Mouse (Mus musculus): ENCODE data around the gene Armh3. TPM values are rescaled to one million over a fixed set of nuclear protein-coding genes. Genes with fewer than 3 reads are reported as not detected.

Gene Armh3
- polyA plus RNA-seq, 1 experiment from 2014 or later: 19.3 TPM

DNA sequence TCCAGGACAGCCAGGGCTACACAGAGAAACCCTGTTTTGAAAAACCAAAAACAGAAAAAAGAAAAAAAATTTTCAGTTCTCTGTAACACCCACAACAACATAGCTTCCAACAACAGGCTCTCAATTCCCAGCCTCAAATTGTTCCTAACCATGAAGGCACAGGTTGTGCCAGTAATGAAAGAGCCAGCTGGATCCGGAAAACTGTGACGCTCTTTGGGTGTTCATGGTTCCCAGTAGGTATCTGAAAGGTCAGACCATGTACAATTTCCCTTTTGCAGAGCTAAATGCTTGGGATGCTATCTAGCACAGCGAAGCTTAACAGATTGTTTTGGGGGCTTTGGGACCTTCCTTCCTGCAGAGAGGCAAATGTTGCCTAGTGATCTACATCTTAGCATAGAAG lies 82.3 kb downstream of the Armh3 start:
- Histone ChIP-seq H3K9ac (no peak overlapping the region), H3K9me3 (no peaks in the 10 kb centered on the region), H3K27me3 (no peaks in the 10 kb centered on the region), H3K4me2 (no peak overlapping the region), H3K27ac (no peak overlapping the region), H3K4me1 (peaks cover 7% of the 10 kb centered on the region; the same call in 1 of the 2 replicates), H3K36me3 (replicated peaks) (no peaks in the 10 kb centered on the region), H3K4me3 (replicated peaks) (no peak overlapping the region)
- no peak for ATAC-seq (ENCODE audit: low FRiP score)
- WGBS: 77% methylated on average over 3 of the region's 3 CpGs

GRCm38 (mm10) chr19:45913036-45913435 lies 85.3 kb downstream of the Armh3 start:
- no peak overlapping the region for H3K27ac ChIP-seq
- no peak overlapping the region for H3K9ac ChIP-seq
- 0 out of 2 replicates have a peak, but pooled peaks cover 3% of the 10 kb centered on the region for H3K4me1 ChIP-seq
- H3K36me3 ChIP-seq (replicated peaks): no peaks in the 10 kb centered on the region
- no peaks in the 10 kb centered on the region for H3K27me3 ChIP-seq
- no peak overlapping the region for H3K4me2 ChIP-seq
- WGBS: 44% methylated on average over 5 of the region's 5 CpGs
- H3K9me3 ChIP-seq: no peaks in the 10 kb centered on the region
- no peak for ATAC-seq (ENCODE audit: low FRiP score)
- no peak overlapping the region for H3K4me3 ChIP-seq (replicated peaks)

DNA sequence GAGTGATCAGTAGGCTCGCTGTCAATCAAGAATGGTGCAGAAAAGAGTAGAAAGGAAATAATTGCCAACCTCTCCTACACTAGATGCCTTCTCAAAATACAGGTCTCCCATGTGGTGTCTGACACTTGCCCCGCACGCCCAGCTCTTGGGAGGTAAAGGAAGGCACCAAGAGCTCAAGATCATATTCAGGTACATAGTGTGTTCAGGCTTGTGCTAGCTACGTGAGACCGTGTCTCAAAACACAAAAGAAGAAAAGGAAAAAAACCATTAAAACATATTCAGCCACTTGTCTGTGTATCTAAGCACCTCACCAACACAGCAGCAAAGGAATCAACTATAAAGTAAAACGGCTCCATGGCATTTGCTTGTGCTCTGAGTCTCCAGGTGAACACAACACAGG lies 85.9 kb downstream of the Armh3 start:
- H3K9ac ChIP-seq: no peak overlapping the region
- no peaks in the 10 kb centered on the region for H3K36me3 ChIP-seq (replicated peaks)
- H3K9me3 ChIP-seq: no peaks in the 10 kb centered on the region
- H3K27me3 ChIP-seq: no peaks in the 10 kb centered on the region
- no peak for ATAC-seq (ENCODE audit: low FRiP score)
- H3K4me1 ChIP-seq: no peaks in the 10 kb centered on the region
- H3K4me3 ChIP-seq (replicated peaks): no peak overlapping the region
- H3K27ac ChIP-seq: no peak overlapping the region
- H3K4me2 ChIP-seq: no peak overlapping the region
- 96% methylated on average over 6 of the region's 6 CpGs for WGBS

GRCm38 (mm10) chr19:45911236-45912025 lies 86.9 kb downstream of the Armh3 start:
- Histone ChIP-seq H3K27me3 (no peaks in the 10 kb centered on the region), H3K9me3 (no peaks in the 10 kb centered on the region), H3K4me2 (no peak overlapping the region), H3K27ac (no peak overlapping the region), H3K9ac (no peak overlapping the region), H3K4me3 (replicated peaks) (no peak overlapping the region), H3K36me3 (replicated peaks) (no peaks in the 10 kb centered on the region), H3K4me1 (no peaks in the 10 kb centered on the region)
- no peak for ATAC-seq (ENCODE audit: low FRiP score)
- WGBS: 78% methylated on average over 10 of the region's 10 CpGs

DNA sequence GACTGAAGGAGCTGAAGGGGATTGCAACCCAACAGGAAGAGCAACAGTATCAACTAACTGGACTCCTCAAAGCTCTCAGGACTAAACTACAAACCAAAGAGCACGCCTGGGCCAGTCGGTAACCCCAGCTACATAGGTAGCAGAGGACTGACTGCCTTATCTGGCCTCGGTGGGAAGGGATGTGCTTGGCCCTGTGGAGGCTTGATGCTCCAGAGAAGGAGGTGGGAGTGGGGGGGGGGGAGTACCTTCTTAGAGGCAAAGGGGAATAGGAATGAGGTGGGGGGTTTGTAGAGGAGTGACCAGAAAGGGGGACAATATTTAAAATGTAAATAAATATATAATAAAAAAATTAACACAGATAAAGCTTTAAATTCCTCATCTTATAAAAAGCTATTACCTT lies 90.0 kb downstream of the Armh3 start:
- H3K4me3 ChIP-seq (replicated peaks): no peak overlapping the region
- no peak overlapping the region for H3K9ac ChIP-seq
- H3K4me1 ChIP-seq: no peaks in the 10 kb centered on the region
- H3K27ac ChIP-seq: no peak overlapping the region
- no peak overlapping the region for H3K4me2 ChIP-seq
- H3K27me3 ChIP-seq: no peaks in the 10 kb centered on the region
- 79% methylated on average over 3 of the region's 3 CpGs for WGBS
- no peaks in the 10 kb centered on the region for H3K36me3 ChIP-seq (replicated peaks)
- H3K9me3 ChIP-seq: no peaks in the 10 kb centered on the region
- no peak for ATAC-seq (ENCODE audit: low FRiP score)

- no peak overlapping the region for H3K4me2 ChIP-seq
- WGBS: 95% methylated on average over 6 of the region's 6 CpGs
- H3K9me3 ChIP-seq: no peaks in the 10 kb centered on the region
- H3K36me3 ChIP-seq (replicated peaks): no peaks in the 10 kb centered on the region
- no peak overlapping the region for H3K4me3 ChIP-seq (replicated peaks)
- H3K27me3 ChIP-seq: no peaks in the 10 kb centered on the region
- H3K27ac ChIP-seq: no peak overlapping the region
- no peaks in the 10 kb centered on the region for H3K4me1 ChIP-seq
- no peak overlapping the region for H3K9ac ChIP-seq
- no peak for ATAC-seq (ENCODE audit: low FRiP score)
These were observed 90.9 kb downstream of the Armh3 start for GRCm38 (mm10) chr19:45907416-45907815.

DNA sequence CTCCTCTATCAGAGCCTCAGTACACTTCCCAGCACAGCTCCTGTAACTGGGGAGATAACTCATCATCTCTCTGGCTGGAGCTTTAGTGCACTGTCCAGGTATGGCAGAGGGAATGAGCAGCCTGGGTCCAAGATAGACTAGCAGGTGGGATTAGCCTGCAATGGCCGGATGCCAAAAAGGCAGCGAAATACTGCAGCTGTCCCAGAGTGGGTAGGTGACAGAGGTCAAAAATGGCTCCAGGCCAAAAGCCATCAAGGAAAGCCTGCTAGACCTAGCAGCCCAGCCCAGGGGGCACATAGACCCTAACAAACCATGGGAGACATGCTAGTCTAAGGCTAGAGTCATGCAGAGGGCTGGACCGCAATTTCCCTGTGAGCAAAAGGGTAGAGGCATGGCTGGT lies 94.4 kb downstream of the Armh3 start:
- no peaks in the 10 kb centered on the region for H3K4me1 ChIP-seq
- no peak overlapping the region for H3K4me3 ChIP-seq (replicated peaks)
- H3K4me2 ChIP-seq: no peak overlapping the region
- no peak overlapping the region for H3K27ac ChIP-seq
- WGBS: 96% methylated on average over 3 of the region's 3 CpGs
- no peaks in the 10 kb centered on the region for H3K36me3 ChIP-seq (replicated peaks)
- H3K9me3 ChIP-seq: no peaks in the 10 kb centered on the region
- no peaks in the 10 kb centered on the region for H3K27me3 ChIP-seq
- no peak for ATAC-seq (ENCODE audit: low FRiP score)
- no peak overlapping the region for H3K9ac ChIP-seq

DNA sequence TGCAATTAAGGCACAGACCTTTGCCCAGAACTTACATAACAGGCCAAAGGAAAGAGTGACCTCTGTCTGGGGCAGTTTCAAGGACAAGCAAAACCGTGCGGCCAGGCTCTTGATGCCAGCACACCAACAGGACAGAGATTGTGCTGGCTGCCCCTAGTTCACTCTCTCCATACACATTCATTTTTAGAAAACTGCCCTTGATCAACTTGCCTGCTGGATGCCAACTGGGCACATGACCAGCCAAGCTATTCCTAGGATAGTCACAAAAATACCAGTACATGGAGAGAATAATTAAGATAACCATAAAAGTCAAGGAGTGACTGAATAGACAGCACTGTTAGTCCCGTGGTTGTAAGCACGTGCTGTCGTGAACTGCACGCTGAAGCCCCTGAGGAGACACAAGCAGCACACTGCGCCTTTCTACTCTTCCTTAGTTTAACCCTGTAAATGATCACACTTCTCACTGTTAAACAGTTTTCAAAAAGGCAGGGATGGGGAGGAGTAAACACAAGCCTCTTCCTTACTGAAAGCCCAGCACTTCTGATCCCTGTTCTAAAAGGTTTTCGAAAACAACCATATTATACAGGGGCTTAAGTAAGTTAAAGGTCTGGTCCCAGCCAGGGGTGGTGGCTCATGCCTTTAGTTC lies 95.8 kb downstream of the Armh3 start:
- Histone ChIP-seq H3K27me3 (no peaks in the 10 kb centered on the region), H3K4me1 (no peaks in the 10 kb centered on the region), H3K27ac (no peak overlapping the region), H3K36me3 (replicated peaks) (no peaks in the 10 kb centered on the region), H3K4me3 (replicated peaks) (no peak overlapping the region), H3K9me3 (no peaks in the 10 kb centered on the region), H3K9ac (no peak overlapping the region), H3K4me2 (no peak overlapping the region)
- ATAC-seq (ENCODE audit: low FRiP score): no peak
- WGBS: 84% methylated on average over 8 of the region's 8 CpGs

DNA sequence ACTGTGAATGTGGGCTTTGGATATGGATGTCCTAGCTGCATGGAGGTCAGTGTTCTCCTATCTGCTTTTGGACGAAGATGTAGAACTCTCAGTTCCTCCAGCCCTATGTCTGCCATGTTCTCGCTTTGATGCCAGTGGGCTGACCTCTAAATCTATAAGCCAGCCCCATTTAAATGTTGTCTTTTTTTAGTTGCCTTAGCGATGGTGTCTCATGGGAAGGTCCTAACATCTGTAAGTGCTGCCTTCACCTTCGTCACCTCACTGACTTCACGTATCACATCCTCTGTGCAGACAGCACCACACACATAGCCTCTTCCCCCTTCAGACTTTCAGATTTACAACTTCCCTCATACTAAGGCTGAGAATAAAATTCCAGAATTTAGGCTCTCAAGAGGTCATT lies 97.5 kb downstream of the Armh3 start:
- Histone ChIP-seq H3K9ac (no peak overlapping the region), H3K27ac (no peak overlapping the region), H3K4me3 (replicated peaks) (no peak overlapping the region), H3K4me2 (no peak overlapping the region), H3K36me3 (replicated peaks) (no peaks in the 10 kb centered on the region), H3K27me3 (no peaks in the 10 kb centered on the region), H3K9me3 (no peaks in the 10 kb centered on the region), H3K4me1 (no peaks in the 10 kb centered on the region)
- WGBS: 87% methylated on average over 5 of the region's 5 CpGs
- ATAC-seq (ENCODE audit: low FRiP score): no peak

DNA sequence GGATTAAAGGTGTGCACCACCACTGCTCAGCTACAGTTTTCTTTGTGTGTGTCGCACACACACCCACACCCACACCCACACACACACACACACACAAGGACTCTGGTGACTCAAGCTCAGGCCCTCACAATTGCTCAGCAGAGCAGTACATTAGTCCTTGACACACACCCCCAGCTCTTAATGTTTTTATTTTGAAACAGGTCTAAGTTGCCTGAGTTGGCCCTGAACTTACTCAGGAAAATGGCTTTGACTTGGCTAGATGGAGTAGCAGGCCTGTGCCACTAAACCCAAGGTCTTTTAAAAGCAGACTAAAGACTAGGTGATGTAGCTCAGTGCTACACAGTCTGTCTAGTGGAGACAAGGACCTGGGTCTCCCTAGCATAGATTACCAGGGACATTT lies 102.6 kb downstream of the Armh3 start:
- Histone ChIP-seq H3K27ac (no peak overlapping the region), H3K9me3 (no peaks in the 10 kb centered on the region), H3K27me3 (no peaks in the 10 kb centered on the region), H3K4me3 (replicated peaks) (no peak overlapping the region), H3K4me1 (no peaks in the 10 kb centered on the region), H3K9ac (no peak overlapping the region), H3K36me3 (replicated peaks) (peaks cover 2% of the 10 kb centered on the region; the same call in 1 of the 2 replicates), H3K4me2 (no peak overlapping the region)
- 97% methylated on average over 1 of the region's 1 CpGs for WGBS
- no peak for ATAC-seq (ENCODE audit: low FRiP score)

DNA sequence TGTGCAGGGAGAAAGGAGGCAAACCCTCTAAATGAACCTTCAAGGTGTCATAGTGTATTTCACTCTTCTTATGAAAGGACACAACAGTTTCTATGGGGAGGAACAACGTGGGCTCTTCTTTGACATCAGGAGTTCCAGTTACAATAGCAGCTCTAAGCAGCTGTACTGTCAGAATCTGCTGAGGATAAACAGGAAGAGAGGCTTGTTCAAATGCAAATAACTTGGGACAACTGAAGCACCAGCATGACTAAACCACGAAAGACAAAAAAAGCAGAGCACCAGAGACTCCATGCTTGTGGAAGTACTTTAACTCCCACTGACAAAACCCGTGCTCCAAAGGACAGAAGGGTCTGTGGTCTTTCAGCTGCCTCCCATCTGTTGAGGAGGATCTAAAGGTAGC lies 116.2 kb downstream of the Armh3 start:
- Histone ChIP-seq H3K4me2 (no peak overlapping the region), H3K27ac (no peak overlapping the region), H3K36me3 (replicated peaks) (peaks cover 16% of the 10 kb centered on the region; the same call in 1 of the 2 replicates), H3K9me3 (no peaks in the 10 kb centered on the region), H3K9ac (no peak overlapping the region), H3K4me1 (peaks cover 3% of the 10 kb centered on the region; the same call in 1 of the 2 replicates), H3K4me3 (replicated peaks) (no peak overlapping the region), H3K27me3 (no peaks in the 10 kb centered on the region)
- 33% methylated on average over 3 of the region's 3 CpGs for WGBS
- ATAC-seq (ENCODE audit: low FRiP score): no peak

DNA sequence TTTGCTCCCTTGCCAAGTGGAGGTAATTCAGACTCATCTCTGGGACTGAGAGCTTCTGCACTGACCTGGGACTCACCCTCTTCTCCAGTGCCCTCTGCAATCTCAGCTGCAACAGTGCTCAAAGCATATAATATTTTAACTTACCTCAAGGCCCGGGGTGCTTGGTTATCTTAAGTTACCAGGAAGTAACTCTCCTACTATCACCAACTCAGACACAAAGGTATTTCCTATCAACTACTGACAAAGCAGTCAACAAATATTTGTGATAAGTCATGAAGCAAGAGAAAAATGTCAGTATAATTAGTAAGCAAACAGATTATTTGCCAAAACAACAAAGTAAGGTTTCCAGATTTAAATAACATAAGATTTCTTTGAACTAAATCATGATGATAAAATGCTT lies 125.0 kb downstream of the Armh3 start:
- 82% methylated on average over 1 of the region's 1 CpGs for WGBS
- Histone ChIP-seq H3K4me1 (no peaks in the 10 kb centered on the region), H3K36me3 (replicated peaks) (no peaks in the 10 kb centered on the region), H3K4me3 (replicated peaks) (no peak overlapping the region), H3K9me3 (no peaks in the 10 kb centered on the region), H3K27ac (no peak overlapping the region), H3K4me2 (no peak overlapping the region), H3K27me3 (no peaks in the 10 kb centered on the region), H3K9ac (no peak overlapping the region)
- ATAC-seq (ENCODE audit: low FRiP score): no peak
